Mouse (Mus musculus): ENCODE data around the gene Kif23. TPM values are rescaled to one million over a fixed set of nuclear protein-coding genes. Genes with fewer than 3 reads are reported as not detected.
A peak's percentile ranks its signal among the peaks of the same experiment; 100 is the strongest.

The Kif23 gene
- polyA plus RNA-seq, 1 experiment from 2014 or later: 61.9 TPM

DNA sequence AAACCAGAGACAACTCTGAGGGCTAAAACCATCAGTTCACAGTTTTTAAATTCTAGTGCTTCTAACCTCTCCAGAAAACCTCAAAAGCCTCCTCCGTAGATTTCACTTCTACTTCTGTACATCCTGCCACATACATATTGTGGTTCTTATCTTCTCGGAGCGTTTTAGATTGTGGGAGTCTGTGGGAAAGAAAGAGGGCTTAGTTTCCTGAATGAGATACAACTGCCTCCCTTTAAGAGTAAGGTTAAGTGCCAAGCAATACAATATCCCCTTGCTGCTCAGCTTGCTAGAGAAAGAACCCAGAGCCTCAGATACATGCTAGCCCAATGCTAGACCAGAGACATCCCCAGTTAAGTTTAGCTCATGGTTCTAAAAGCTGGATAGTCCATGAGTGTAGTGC, 14.6 kb downstream of the Kif23 start:
- WGBS: 94% methylated on average over 3 of the region's 3 CpGs
- H3K27ac ChIP-seq: no peak overlapping the region
- H3K4me3 ChIP-seq: no peak overlapping the region
- H3K9ac ChIP-seq: no peak overlapping the region
- H3K36me3 ChIP-seq: peaks cover 59% of the 10 kb centered on the region
- no peaks in the 10 kb centered on the region for H3K4me1 ChIP-seq
- H3K4me2 ChIP-seq (replicated peaks): no peak overlapping the region
- no peak for ATAC-seq (ENCODE audit: low FRiP score, low read depth)
- no peaks in the 10 kb centered on the region for H3K27me3 ChIP-seq (replicated peaks)
- no peaks in the 10 kb centered on the region for H3K9me3 ChIP-seq

DNA sequence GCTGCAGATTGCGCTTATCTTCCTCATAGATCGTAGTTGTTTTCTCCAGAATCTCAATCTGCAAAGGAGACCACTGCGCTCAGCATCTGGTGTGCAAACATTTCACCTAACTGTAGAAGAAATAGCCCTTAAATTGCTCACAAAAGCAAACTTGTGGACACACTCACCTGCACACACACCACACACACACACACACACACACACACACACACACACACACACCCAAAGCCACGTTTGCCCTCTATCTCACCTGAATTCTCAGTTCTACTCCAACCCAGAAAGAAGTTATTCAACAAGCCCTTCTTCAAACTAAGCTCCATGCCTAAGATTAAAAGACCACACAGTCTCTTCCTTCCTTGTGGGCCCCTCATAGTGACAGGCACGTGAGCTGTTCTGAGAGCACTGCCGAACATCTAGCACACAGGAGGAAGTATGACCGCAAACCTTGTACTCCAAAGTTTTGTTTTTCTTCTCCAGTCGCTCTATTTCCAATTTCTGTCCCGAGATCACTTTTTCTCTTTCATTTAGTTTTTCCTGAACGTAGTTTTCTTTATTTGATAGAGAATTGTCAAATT, 21.4 kb downstream of the Kif23 start:
- Histone ChIP-seq H3K4me3 (no peak overlapping the region), H3K27me3 (replicated peaks) (no peaks in the 10 kb centered on the region), H3K36me3 (peaks cover 71% of the 10 kb centered on the region), H3K4me1 (no peaks in the 10 kb centered on the region), H3K9me3 (no peaks in the 10 kb centered on the region), H3K27ac (no peak overlapping the region), H3K4me2 (replicated peaks) (no peak overlapping the region), H3K9ac (no peak overlapping the region)
- no peak for ATAC-seq (ENCODE audit: low FRiP score, low read depth)
- 93% methylated on average over 10 of the region's 10 CpGs for WGBS

GRCm38 (mm10) chr9:61920331-61920730, 26.2 kb downstream of the Kif23 start:
- no peaks in the 10 kb centered on the region for H3K9me3 ChIP-seq
- no peaks in the 10 kb centered on the region for H3K27me3 ChIP-seq (replicated peaks)
- H3K4me2 ChIP-seq (replicated peaks): no peak overlapping the region
- 93% methylated on average over 6 of the region's 6 CpGs for WGBS
- no peak overlapping the region for H3K27ac ChIP-seq
- H3K4me3 ChIP-seq: no peak overlapping the region
- H3K4me1 ChIP-seq: no peaks in the 10 kb centered on the region
- no peak overlapping the region for H3K9ac ChIP-seq
- ATAC-seq (ENCODE audit: low FRiP score, low read depth): no peak
- peaks cover 58% of the 10 kb centered on the region for H3K36me3 ChIP-seq

DNA sequence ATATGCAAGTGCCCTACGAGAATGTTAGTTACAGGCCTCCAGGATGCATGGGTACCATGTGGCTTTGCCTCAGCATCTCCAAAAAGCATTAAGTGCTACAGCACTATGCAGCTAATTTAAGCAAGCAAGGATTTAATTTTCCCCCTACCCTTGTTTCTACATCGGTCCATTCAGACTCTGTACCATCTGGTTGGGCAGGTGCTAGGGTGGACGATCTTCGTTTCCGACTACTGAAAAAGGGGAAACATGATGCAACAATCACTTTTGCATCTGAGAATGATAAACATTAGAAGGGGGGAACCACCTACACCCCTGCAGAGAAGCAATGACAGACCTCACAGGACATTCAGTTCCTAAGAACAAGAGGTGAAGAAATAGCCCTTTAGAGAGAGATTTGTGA, 27.1 kb downstream of the Kif23 start:
- Histone ChIP-seq H3K4me2 (replicated peaks) (no peak overlapping the region), H3K4me1 (no peaks in the 10 kb centered on the region), H3K9ac (no peak overlapping the region), H3K27me3 (replicated peaks) (no peaks in the 10 kb centered on the region), H3K4me3 (no peak overlapping the region), H3K9me3 (no peaks in the 10 kb centered on the region), H3K36me3 (peaks cover 50% of the 10 kb centered on the region), H3K27ac (no peak overlapping the region)
- WGBS: 95% methylated on average over 5 of the region's 5 CpGs
- no peak for ATAC-seq (ENCODE audit: low FRiP score, low read depth)

DNA sequence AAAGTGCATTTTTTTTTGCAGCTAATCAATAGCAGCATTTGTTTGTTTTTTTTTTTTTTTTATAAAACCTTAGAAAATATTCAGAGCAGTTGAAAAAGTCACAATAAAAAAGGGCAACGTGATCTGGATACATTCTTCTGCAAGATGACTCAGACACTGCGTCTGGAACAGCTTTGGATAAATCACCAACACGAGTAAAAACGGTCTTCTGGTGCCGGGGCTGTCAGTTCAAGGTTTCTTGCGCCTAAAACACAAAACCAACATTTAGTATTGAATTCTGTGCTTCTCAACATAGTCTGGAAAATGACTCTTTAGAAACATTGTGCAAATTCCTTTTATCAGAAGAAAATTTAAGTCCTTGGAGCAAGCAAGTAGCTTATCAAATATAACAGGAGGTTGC, 29.1 kb downstream of the Kif23 start:
- H3K9ac ChIP-seq: no peak overlapping the region
- no peaks in the 10 kb centered on the region for H3K27me3 ChIP-seq (replicated peaks)
- no peak overlapping the region for H3K27ac ChIP-seq
- H3K4me2 ChIP-seq (replicated peaks): no peak overlapping the region
- WGBS: 93% methylated on average over 6 of the region's 6 CpGs
- H3K9me3 ChIP-seq: no peaks in the 10 kb centered on the region
- H3K36me3 ChIP-seq: peaks cover 40% of the 10 kb centered on the region
- no peak overlapping the region for H3K4me3 ChIP-seq
- ATAC-seq (ENCODE audit: low FRiP score, low read depth): no peak
- H3K4me1 ChIP-seq: peaks cover 11% of the 10 kb centered on the region

GRCm38 (mm10) chr9:61916986-61917385, 29.6 kb downstream of the Kif23 start:
- no peak for ATAC-seq (ENCODE audit: low FRiP score, low read depth)
- H3K9me3 ChIP-seq: no peaks in the 10 kb centered on the region
- H3K4me2 ChIP-seq (replicated peaks): no peak overlapping the region
- H3K27ac ChIP-seq: no peak overlapping the region
- no peaks in the 10 kb centered on the region for H3K27me3 ChIP-seq (replicated peaks)
- no peak overlapping the region for H3K9ac ChIP-seq
- 89% methylated on average over 3 of the region's 3 CpGs for WGBS
- H3K36me3 ChIP-seq: peaks cover 42% of the 10 kb centered on the region
- no peak overlapping the region for H3K4me3 ChIP-seq
- H3K4me1 ChIP-seq: peaks cover 14% of the 10 kb centered on the region

DNA sequence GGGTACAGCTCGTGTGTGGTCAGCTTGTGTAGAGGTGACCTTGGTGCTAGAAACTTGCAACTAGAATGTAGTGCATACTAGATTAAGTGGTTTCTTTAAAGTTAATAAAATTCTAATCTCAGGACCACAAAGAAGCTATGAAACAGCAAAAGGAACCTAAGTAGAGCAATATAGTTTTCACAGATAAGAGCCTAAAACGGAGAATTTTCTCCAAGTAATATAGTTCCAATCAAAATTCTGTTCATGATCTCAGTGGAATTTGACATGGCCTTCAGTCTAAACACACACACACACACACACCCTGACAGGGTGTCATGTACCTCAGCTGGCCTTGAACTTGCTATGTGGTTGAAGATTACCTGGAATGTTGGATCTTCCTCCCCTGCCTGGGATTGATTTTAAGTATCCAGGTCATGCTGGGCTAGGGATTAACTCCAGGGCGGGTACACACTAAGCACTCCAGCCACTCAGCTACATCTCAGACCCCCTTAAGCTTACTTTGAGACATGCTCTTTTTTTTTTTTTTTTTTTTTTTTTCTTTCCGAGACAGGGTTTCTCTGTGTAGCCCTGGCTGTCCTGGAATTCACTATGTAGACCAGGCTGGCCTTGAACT, 31.1 kb downstream of the Kif23 start:
- H3K27me3 ChIP-seq (replicated peaks): no peaks in the 10 kb centered on the region
- H3K27ac ChIP-seq: no peak overlapping the region
- ATAC-seq (ENCODE audit: low FRiP score, low read depth): no peak
- H3K9ac ChIP-seq: peak overlapping the region; percentile 52; the same call in 1 of the 2 replicates
- peak overlapping the region; percentile 87 for H3K4me2 ChIP-seq (replicated peaks)
- peaks cover 15% of the 10 kb centered on the region for H3K4me1 ChIP-seq
- H3K9me3 ChIP-seq: no peaks in the 10 kb centered on the region
- 42% methylated on average over 4 of the region's 4 CpGs for WGBS
- peaks cover 40% of the 10 kb centered on the region for H3K36me3 ChIP-seq
- H3K4me3 ChIP-seq: no peak overlapping the region

DNA sequence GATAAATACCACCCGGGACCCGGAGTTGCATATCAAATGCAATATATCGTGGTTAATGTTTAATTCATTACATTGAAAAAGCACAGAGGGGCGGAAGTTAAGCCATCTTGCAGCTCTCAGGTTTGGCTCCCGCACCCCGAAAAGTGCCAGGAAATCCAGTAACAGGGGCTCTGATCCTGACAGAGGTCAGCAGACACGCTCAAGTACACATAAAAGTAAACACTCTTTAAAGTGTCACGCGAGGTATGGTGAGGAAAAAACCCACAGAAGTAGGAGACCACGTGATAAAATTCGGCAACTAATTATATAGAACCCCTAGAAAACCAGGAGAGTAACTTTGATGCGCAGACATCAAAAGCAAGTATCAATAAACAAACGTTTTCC, 31.7 kb downstream of the Kif23 start:
- H3K9me3 ChIP-seq: no peaks in the 10 kb centered on the region
- H3K36me3 ChIP-seq: peaks cover 35% of the 10 kb centered on the region
- H3K9ac ChIP-seq: peak overlapping the region; percentile 52
- ATAC-seq (ENCODE audit: low FRiP score, low read depth): peak; percentile 27; the same call in 1 of the 2 replicates
- H3K4me2 ChIP-seq (replicated peaks): peak overlapping the region; percentile 87
- peaks cover 17% of the 10 kb centered on the region for H3K4me1 ChIP-seq
- 3% methylated on average over 13 of the region's 13 CpGs for WGBS
- H3K27ac ChIP-seq: peak overlapping the region; percentile 63
- peak overlapping the region; percentile 81 for H3K4me3 ChIP-seq
- no peaks in the 10 kb centered on the region for H3K27me3 ChIP-seq (replicated peaks)

DNA sequence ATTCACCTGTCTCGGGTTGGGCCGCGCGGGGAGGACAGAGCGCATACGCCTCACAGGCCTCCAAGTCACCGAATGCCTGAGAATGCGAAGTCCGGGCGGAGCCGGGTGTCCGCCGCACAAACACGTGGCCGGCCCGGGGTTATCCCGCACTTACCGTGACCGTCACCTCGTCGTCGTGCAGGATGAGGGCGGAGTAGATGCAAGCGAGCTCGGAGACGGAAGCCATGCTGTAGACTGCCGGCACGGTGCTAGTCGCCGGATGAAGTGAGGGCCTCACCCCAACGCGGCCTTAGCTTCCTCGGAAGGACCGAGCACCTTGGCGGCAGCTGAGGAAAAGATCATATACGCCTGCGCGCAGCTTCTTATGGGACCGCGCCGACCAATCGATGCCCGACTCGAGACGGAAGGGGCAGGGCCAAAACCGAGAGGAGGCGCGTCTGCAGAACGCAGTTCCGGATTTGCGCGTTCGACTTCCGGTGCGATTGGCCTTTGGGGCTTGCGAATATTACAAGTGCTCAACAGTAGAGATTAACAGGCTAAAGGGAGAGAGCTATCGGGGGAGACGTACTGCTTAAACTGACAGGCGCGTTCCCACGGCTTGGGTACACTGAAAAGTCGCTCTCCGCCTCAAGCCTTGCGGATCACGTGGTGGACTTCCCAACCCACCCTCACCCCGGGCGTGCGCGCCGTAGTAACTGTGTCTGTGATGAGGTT, 32.2 kb downstream of the Kif23 start, which contains the start of gene Rplp1:
Gene Rplp1 (minus strand): TSS at position 340 of the 714 bp plus-strand sequence.
- peak within 1 kb of the TSS; percentile 63 for H3K27ac ChIP-seq

DNA sequence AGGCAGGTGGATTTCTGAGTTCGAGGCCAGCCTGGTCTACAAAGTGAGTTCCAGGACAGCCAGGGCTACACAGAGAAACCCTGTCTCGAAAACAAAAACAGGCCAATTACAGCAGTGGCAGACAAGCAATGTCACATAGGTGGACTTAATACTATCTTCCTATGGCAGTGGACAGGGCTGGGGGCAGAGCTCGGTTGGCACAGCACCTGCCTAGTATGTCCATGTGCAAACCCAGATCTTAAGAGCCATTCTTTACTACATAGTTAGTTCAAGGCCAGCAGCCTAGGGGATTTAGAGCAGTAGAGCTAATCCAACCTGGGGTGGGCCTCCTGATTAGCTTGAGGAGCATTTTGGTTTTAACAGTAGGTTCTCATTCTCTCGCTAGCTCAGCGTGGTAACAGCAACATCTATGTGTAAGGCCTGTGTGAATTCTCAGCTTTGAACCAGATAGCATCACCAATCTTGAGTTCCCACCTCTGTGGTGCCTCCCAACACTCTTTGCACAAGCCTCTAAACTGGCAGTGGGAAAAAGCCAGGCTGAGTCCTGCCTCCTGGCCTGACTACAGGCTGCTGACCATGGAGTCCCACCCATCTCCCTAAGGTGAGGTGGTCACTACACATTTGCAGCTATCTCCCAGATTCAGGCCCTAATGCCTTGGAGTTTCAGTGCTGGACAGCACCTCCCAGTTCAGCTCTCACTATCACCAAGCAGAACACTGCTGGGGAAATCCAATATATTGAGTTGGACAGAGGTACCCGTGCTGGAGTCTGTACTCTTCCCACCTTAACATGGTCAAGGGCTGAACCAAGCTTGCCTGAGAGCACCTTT, 35.1 kb downstream of the Kif23 start:
- H3K36me3 ChIP-seq: peaks cover 17% of the 10 kb centered on the region
- no peaks in the 10 kb centered on the region for H3K27me3 ChIP-seq (replicated peaks)
- no peaks in the 10 kb centered on the region for H3K9me3 ChIP-seq
- WGBS: 54% methylated on average over 6 of the region's 6 CpGs
- ATAC-seq (ENCODE audit: low FRiP score, low read depth): no peak
- no peak overlapping the region for H3K4me2 ChIP-seq (replicated peaks)
- peaks cover 17% of the 10 kb centered on the region for H3K4me1 ChIP-seq
- no peak overlapping the region for H3K27ac ChIP-seq
- H3K4me3 ChIP-seq: no peak overlapping the region
- no peak overlapping the region for H3K9ac ChIP-seq

More for the DNA sequence above, 32.2 kb downstream of the Kif23 start, which contains the start of gene Rplp1:
- H3K36me3 ChIP-seq: peaks cover 31% of the 10 kb centered on the region
- H3K4me2 ChIP-seq (replicated peaks): peak within 1 kb of the TSS; percentile 87
- no peaks in the 10 kb centered on the region for H3K9me3 ChIP-seq
- H3K27me3 ChIP-seq (replicated peaks): no peaks in the 10 kb centered on the region
- H3K9ac ChIP-seq: peak within 1 kb of the TSS; percentile 83
- H3K4me3 ChIP-seq: peak within 1 kb of the TSS; percentile 81
- peak; percentile 96 for ATAC-seq (ENCODE audit: low FRiP score, low read depth)
- H3K4me1 ChIP-seq: peaks cover 17% of the 10 kb centered on the region
- under 1% methylated on average over 70 of the region's 70 CpGs for WGBS

DNA sequence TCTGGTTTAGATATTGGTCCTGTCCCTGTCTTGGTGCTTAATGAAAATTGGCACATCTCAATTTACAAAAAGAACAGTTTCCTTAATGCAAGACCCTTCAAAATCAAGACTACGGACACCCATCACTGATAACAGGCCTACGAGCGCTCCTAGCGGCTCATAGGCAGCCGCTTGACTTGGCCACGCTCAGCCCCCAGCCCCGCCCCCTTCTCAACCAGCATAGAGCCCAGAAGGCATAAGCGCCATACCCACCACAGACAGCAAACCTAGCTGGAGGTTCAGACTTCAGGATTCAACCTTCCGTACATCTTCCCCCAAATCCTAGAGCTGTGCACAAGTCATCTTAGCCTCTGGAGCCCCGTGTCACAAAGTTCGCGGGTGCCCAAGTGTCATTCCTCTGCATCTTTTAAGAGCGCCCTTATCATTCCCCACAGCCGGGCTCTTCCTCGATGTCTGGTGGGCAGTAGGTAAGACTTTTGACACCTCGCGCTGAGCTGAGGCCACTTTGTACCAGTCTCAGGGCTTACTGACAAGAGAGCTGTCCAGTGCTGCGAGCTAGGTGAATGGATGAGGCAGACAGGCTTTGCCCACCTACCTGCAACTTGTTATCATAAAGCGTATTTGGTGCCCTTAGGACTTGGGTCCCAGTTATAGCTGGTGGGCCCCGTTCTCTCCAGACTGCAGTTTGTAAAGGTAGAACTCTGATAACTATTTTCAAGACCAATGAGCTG, 35.9 kb downstream of the Kif23 start:
- ATAC-seq (ENCODE audit: low FRiP score, low read depth): no peak
- Histone ChIP-seq H3K36me3 (peaks cover 17% of the 10 kb centered on the region), H3K4me1 (peaks cover 17% of the 10 kb centered on the region), H3K9ac (no peak overlapping the region), H3K27ac (no peak overlapping the region), H3K4me3 (no peak overlapping the region), H3K4me2 (replicated peaks) (no peak overlapping the region), H3K9me3 (no peaks in the 10 kb centered on the region), H3K27me3 (replicated peaks) (no peaks in the 10 kb centered on the region)
- 49% methylated on average over 20 of the region's 20 CpGs for WGBS

All from neural tube, embryonic 12.5 days (tissue).